Mouse (Mus musculus): ENCODE measurements at regions not wholly inside any gene's neighbourhood (a gene's known extent, or its start where the extent isn't known, plus 50 kb on each side); places are given as distances from the start of the nearest gene placed in this dataset.

- no peak for DNase-seq
Observed at GRCm38 (mm10) chr2:114835694-114836093, 180.9 kb upstream of the Dph6 start.

GRCm38 (mm10) chr2:114843696-114844388 lies 189.1 kb upstream of the Dph6 start:
- DNase-seq = no peak

DNA sequence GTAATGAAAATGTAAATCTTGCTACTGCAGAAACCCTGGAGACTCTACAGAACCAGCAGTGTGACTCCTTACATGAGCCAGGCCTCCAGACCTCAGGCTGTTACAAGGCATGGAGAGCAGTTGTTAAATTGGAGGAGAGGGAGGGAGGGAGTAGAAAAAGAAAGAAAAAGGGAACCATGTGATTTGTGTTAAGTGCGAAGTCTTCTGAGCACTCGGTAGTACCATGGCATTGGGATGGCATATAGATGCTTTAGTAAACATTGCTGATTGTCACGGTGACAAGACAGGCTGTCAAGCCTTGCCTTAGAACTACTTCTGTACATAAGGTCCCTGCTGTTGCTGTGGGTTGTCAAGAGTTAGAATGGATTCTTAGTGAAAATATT lies 189.6 kb upstream of the Dph6 start:
- no peak for DNase-seq

- no peak for DNase-seq
Observed at GRCm38 (mm10) chr2:114848439-114848838, 193.7 kb upstream of the Dph6 start.

- DNase-seq = no peak
Observed at GRCm38 (mm10) chr2:114848914-114849313, 194.2 kb upstream of the Dph6 start.

- peak; percentile 53 for DNase-seq
Observed at GRCm38 (mm10) chr2:114853715-114854530, 199.2 kb upstream of the Dph6 start.

GRCm38 (mm10) chr2:114872272-114872671 lies 217.5 kb upstream of the Dph6 start:
- DNase-seq = no peak

DNA sequence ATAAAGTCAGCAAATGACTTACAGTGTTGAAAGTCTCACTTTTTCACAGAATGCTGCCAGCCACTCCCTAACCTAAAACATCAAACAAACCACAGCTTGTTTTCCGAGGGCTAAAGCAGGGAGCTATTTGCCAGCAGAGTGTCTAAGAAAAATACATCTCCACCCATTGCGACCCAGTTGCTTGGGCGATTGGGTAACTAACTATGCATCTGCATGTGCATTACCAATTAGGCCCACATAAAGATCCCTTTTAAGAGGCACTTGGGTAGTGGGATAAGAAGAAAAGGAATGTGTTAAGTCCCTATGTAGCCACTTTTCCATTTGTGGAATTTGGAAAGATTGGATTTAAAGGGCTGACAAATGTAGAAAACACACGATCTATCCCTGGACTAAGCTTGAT lies 218.3 kb upstream of the Dph6 start:
- no peak for DNase-seq

- no peak for DNase-seq
Observed at GRCm38 (mm10) chr2:114879084-114879483, 224.3 kb upstream of the Dph6 start.

DNA sequence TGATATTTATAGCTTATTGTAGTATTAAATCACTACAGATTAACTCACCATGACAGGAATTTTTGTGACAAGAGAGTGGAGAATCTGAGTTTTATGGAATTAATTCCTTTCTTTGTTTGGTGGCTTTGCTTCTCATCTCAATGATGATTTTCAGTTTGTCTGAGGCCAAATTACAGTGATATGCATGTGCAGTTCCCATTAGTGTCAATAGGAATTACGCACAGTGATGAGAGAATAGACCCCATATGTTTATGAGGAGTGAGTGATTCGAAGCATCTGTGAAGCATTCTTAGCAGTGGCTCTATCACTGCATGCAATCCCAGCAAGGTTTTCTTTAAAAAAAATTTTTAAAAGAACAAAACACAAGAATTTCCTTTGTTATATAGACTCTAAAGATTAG lies 225.0 kb upstream of the Dph6 start:
- DNase-seq = no peak

GRCm38 (mm10) chr2:114885734-114886260 lies 231.0 kb upstream of the Dph6 start:
- DNase-seq = no peak

- no peak for DNase-seq
Observed at GRCm38 (mm10) chr2:114898812-114899211, 244.0 kb upstream of the Dph6 start.

DNA sequence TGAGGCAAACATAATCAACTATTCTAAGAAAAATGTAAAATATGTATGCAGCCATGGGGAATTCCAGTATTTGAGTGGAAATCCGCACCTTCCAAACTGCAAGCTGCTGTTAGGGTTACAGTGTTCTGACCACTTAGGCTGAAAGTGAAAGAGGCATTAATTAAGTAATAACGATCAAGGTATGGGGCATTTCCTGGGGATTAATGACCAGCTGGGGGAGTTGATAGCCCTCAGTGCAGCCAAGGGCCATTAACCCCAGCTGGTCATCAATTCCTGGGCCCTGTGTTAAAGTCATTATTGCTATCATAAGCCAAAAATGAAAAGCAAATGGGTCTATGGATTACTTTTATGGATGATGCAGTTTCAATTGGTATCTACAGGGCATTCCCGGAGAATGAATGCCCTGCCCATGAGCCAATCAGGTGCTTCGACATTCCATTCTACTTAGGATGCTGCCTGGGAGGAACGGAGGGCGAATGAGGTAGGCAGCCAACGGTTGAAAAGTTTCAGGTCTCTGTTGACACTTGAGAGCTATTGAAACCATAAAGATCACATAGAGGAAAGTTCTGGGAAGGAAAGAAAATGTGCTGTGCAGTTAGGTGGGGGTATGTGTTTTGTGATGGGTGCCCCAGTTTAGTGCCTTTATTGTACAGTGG lies 257.2 kb upstream of the Dph6 start:
- DNase-seq = no peak

GRCm38 (mm10) chr2:114915025-114915690 lies 260.4 kb upstream of the Dph6 start:
- DNase-seq = no peak

- DNase-seq = no peak
Observed at GRCm38 (mm10) chr2:114918420-114919332, 263.9 kb upstream of the Dph6 start.

DNA sequence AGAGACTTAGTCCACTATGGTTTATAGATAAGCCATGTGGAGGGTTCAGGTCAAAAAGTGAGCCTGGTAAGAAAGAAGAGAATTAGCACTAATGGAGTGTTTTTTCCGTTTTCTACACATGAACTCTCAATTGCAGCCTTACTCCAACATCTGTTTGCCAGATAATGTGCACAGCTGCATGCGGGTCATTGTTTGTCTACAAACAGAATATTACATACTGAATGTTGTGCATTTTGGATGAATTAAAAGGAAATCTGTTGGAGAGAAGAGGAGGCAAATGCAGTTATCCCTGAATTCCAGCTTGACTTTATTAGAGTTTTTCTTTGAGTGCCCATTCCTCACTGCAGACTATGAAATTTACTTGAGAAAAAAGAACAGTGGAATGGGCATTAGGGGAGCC lies 269.1 kb upstream of the Dph6 start:
- DNase-seq = no peak

- DNase-seq = no peak
Observed at GRCm38 (mm10) chr2:114935436-114935835, 280.7 kb upstream of the Dph6 start.

DNA sequence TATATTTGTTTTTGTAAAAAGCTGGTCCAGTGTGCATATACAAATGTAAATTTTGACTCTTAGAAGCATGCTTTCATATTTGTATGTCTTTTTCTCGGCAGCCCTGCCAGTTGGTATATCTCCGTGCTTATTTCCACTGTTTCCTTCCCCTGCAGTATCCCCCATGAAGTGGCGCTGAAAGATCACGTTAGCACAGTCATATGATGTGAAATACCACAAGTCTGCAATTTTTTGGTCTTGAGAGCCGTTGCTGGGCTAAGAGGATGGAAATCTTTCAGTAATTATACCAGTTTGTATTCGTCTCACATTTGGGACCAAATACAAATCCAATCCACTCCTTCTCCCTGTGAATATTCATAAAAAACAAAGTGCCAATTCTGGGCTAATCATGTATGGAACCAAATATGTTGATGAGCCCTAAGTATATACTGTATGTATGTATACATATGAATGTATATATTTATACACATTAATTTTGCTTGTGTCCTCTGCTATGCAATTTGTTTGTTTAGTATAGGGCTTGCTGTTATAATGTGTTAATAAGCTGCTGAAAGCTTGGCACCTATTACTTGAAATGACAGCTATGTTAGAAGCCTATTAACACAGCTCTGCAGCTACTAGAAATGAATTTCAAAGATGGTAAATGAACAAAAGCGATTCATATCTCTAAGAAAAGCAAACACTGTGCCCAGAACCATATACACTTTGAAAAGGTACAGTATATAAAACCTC lies 283.8 kb upstream of the Dph6 start:
- no peak for DNase-seq

GRCm38 (mm10) chr2:114966111-114966510 lies 311.3 kb upstream of the Dph6 start:
- DNase-seq = no peak

GRCm38 (mm10) chr2:114968651-114969050 lies 313.9 kb upstream of the Dph6 start:
- DNase-seq = no peak

DNA sequence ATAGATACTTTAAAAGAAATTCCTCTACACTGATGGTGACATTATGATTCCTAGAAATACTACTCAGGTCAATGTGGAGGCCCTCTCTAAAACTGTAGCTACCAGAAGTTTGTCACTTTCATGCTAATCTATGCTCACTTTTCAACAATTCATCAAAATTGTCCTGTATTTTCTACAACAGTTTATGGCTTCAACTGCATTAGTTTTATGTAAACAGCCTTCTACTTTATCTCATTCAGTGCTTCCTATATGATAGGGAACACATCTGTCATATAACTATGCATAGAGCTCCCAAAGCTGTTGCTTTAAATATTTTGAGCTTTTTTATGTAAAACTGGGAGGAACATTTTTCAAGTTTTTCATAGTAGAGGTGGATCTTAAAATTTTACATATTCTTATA lies 338.7 kb upstream of the Dph6 start:
- DNase-seq = no peak
